Mouse (Mus musculus) kidney, embryonic 14.5 days (tissue): ENCODE results near the gene 4932438A13Rik. TPM values are rescaled to one million over a fixed set of nuclear protein-coding genes. Genes with fewer than 3 reads are reported as not detected.

Experiments
- ATAC-seq: fragments of 200-750 bp; cut with Nextera tagmentation; 2 replicates; pipeline ENCODE4 v1.8.0; 2017; ENCODE audit warnings: moderate number of reproducible peaks, mild to moderate bottlenecking, moderate TSS enrichment, moderate library complexity; ENCODE audit not compliant: low FRiP score, low TSS enrichment
- H3K27ac ChIP-seq: fragments of 300-500 bp; sonication (generic); 2 replicates; pipeline ENCODE4 v1.5.1; 2014; ENCODE audit warnings: low read depth, mild to moderate bottlenecking, low read length, moderate library complexity, mixed read lengths
- H3K27me3 ChIP-seq: fragments of 300-500 bp; sonication (generic); 2 replicates; pipeline ENCODE4 v1.6.1; 2014; ENCODE audit warnings: mild to moderate bottlenecking, low read length; ENCODE audit not compliant: control insufficient read depth, insufficient read depth
- H3K36me3 ChIP-seq: fragments of 300-500 bp; sonication (generic); 2 replicates; pipeline ENCODE4 v1.6.1; 2014; ENCODE audit warnings: low read length, mixed read lengths; ENCODE audit not compliant: control insufficient read depth, insufficient read depth
- H3K4me1 ChIP-seq: fragments of 300-500 bp; sonication (generic); 2 replicates; pipeline ENCODE4 v1.6.1; 2014; ENCODE audit warnings: low read length, mixed read lengths; ENCODE audit not compliant: control insufficient read depth, insufficient read depth
- H3K4me2 ChIP-seq: fragments of 300-500 bp; sonication (generic); replicated peaks from 2 replicates; pipeline ENCODE4 v1.6.1; 2014; ENCODE audit warnings: low read depth, mild to moderate bottlenecking, low read length
- H3K4me3 ChIP-seq: fragments of 300-500 bp; sonication (generic); 2 replicates; pipeline ENCODE4 v1.5.1; 2014; ENCODE audit warnings: mild to moderate bottlenecking, low read length
- H3K9ac ChIP-seq: fragments of 300-500 bp; sonication (generic); 2 replicates; pipeline ENCODE4 v1.6.1; 2014; ENCODE audit warnings: low read depth, mild to moderate bottlenecking, low read length, moderate library complexity
- H3K9me3 ChIP-seq: fragments of 300-500 bp; sonication (generic); 2 replicates; pipeline ENCODE4 v1.6.1; 2016; ENCODE audit warnings: low read length; ENCODE audit not compliant: control insufficient read depth
- WGBS: fragments of 180-500 bp; shearing (Covaris S2); extraction: QIAGEN DNeasy Blood & Tissue Kit; methylation state at CpG from one replicate; pipeline ENCODE4 v1.1.7; 2014; 5-methylcytosine and 5-hydroxymethylcytosine counted together
- polyA plus RNA-seq: library from polyadenylated mRNA; unstranded; fragments of >200 nt; fragmentation: Nextera tagmentation; extraction: Ambion mirVana; gene quantifications from 2 replicates; pipeline ENCODE4 v1.2.1, GENCODE M21; 2014

The 4932438A13Rik gene
- polyA plus RNA-seq, 1 experiment from 2014 or later: 55.3 TPM

GRCm38 (mm10) chr3:37039811-37040210 lies 176.9 kb downstream of the 4932438A13Rik start:
- no peaks in the 10 kb centered on the region for H3K4me1 ChIP-seq
- no peak for ATAC-seq
- H3K9ac ChIP-seq: no peak overlapping the region
- no peak overlapping the region for H3K4me2 ChIP-seq
- no peaks in the 10 kb centered on the region for H3K27me3 ChIP-seq
- H3K4me3 ChIP-seq: no peak overlapping the region
- no peak overlapping the region for H3K27ac ChIP-seq
- H3K9me3 ChIP-seq: no peaks in the 10 kb centered on the region
- peaks cover 30% of the 10 kb centered on the region for H3K36me3 ChIP-seq

DNA sequence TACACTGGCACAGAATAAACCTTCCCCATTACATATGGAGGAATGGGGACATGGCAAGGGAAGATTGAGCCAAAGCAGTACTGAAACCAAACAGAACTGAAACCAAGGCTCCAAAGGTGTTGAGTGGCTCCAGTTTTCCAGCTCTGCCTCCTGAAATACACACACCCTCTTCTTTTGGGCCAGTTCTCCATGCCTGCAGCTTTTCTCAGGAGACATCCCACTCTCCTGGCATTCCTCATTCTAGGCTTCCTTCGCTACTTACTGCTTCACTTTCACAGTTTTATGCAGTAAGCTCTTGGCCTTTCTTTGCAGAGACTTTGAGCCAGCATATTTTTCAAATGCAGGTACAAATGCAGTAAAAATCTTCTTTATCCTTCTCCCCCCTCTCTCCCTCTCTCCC lies 188.6 kb downstream of the 4932438A13Rik start:
- Histone ChIP-seq H3K4me1 (no peaks in the 10 kb centered on the region), H3K36me3 (peaks cover 16% of the 10 kb centered on the region; the same call in 1 of the 2 replicates), H3K4me3 (no peak overlapping the region), H3K4me2 (no peak overlapping the region), H3K27me3 (no peaks in the 10 kb centered on the region), H3K9ac (no peak overlapping the region), H3K9me3 (no peaks in the 10 kb centered on the region), H3K27ac (no peak overlapping the region)
- no peak for ATAC-seq
- WGBS: 95% methylated on average over 1 of the region's 1 CpGs

DNA sequence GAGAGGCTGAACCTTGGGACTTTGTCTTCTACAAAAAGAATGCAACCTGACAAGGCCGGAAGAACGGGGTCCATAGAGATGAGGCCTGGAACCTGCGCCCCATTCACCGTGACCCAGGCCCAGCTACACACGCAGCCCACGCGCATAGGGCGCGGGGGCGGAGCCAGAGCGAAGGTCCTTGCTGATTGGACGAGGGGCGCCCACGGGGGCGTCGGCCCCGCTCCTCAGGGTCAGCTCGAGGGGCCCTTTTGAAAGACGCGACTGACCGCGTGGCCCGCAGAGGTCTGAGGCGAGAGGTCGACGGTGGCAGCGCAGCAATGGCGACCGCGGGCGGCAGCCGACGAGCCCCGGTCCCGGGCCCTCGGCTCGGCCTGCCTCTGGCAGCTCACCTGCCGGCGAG lies 200.5 kb downstream of the 4932438A13Rik start, which contains the start of gene Adad1:
Gene Adad1 (plus strand): TSS at position 122 of the 400 bp plus-strand sequence.
- 57% methylated on average over 30 of the region's 39 CpGs for WGBS
- Histone ChIP-seq H3K4me1 (no peaks in the 10 kb centered on the region), H3K4me2 (peak within 1 kb of the TSS; percentile 34; the same call in 1 of the 2 replicates), H3K36me3 (no peaks in the 10 kb centered on the region), H3K4me3 (peak within 1 kb of the TSS; percentile 22), H3K27ac (no peak within 1 kb of the TSS), H3K27me3 (no peaks in the 10 kb centered on the region), H3K9me3 (peaks cover 10% of the 10 kb centered on the region), H3K9ac (no peak within 1 kb of the TSS)
- 0 out of 2 replicates have a peak, but pooled peaks have one; percentile 46 for ATAC-seq

DNA sequence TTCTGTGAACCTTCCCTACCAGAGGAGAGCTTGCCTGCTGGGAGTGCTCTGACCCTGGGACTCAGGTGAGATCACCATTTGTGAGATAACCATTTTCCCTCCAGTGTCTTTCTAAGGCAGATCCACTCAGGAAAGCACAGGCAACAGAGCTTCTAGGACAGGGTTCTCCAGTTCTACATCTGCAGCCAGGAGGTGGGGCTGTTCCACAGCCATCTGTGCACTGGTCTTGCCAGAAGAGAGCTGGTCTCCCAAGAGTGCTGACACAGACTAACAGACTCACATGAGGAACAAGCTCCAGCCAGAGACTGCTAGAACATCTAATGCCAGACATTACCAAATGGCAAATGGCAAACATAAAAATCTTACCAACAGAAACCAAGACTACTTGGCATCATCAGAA lies 210.3 kb downstream of the 4932438A13Rik start:
- Histone ChIP-seq H3K4me3 (no peak overlapping the region), H3K4me2 (no peak overlapping the region), H3K4me1 (no peaks in the 10 kb centered on the region), H3K36me3 (no peaks in the 10 kb centered on the region), H3K27ac (no peak overlapping the region), H3K9me3 (peaks cover 3% of the 10 kb centered on the region; the same call in 1 of the 2 replicates), H3K27me3 (no peaks in the 10 kb centered on the region), H3K9ac (no peak overlapping the region)
- no peak for ATAC-seq

DNA sequence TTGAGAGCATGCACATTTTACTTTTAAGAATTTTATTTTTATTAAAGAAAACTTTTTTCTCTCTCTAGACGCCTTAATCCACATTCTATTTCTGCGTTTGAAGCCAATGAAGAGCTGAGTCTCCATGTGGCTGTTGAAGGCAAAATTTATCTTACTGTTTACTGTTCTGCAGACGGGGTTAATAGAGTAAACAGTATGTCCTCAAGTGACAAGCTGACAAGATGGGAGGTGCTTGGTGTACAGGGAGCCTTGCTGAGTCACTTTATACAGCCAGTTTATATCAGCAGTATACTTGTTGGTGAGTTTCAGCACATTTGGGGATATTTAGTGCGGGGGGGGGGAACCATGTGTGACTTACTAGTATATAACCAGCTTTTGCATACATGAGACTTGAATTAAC lies 222.0 kb downstream of the 4932438A13Rik start:
- Histone ChIP-seq H3K4me1 (no peaks in the 10 kb centered on the region), H3K4me3 (no peak overlapping the region), H3K36me3 (no peaks in the 10 kb centered on the region), H3K27ac (no peak overlapping the region), H3K9ac (no peak overlapping the region), H3K27me3 (no peaks in the 10 kb centered on the region), H3K9me3 (no peaks in the 10 kb centered on the region), H3K4me2 (no peak overlapping the region)
- 78% methylated on average over 4 of the region's 4 CpGs for WGBS
- ATAC-seq: no peak

DNA sequence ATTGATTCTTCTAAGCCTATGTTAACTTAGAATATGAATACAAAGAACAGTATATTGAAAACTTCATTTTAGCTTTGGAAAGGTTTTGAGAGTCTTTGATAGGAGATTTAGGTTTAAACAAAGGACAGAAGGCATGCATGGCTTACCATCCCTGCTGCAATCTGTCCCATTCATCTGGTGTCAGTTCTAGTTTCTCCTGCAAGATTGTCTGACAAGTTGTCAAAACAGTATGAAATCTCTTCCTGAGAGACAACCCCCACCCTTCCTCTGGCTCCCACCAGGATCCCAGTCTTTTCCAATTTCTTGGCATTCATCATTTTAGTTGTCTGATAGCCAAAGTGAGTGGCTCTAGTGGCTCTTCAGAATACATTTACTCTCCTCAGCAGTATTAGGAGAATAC lies 227.8 kb downstream of the 4932438A13Rik start:
- Histone ChIP-seq H3K4me2 (no peak overlapping the region), H3K4me1 (no peaks in the 10 kb centered on the region), H3K36me3 (no peaks in the 10 kb centered on the region), H3K9ac (no peak overlapping the region), H3K9me3 (no peaks in the 10 kb centered on the region), H3K27ac (no peak overlapping the region), H3K4me3 (no peak overlapping the region), H3K27me3 (no peaks in the 10 kb centered on the region)
- ATAC-seq: no peak

Other genes with a start within 250 kb of the 4932438A13Rik start
- 9.9 and 15.6 TPM in 2 replicates for gene Bbs7, start 249.6 kb upstream of the 4932438A13Rik start, polyA plus RNA-seq
- 9.2 and 10.1 TPM in 2 replicates for gene Trpc3, start 172.9 kb upstream of the 4932438A13Rik start, polyA plus RNA-seq
- 0.40 TPM in 1 of 2 replicates, not detected in the other for gene Adad1, start 200.4 kb downstream of the 4932438A13Rik start, polyA plus RNA-seq